Mouse (Mus musculus) lung, postnatal 0 days (tissue): ENCODE data around the gene Top2a.

Source experiments
- CTCF ChIP-seq: IDR thresholded peaks from 2 replicates; pipeline ENCODE4 v1.5.1; 2016; ENCODE audit warnings: antibody characterized with exemption, mild to moderate bottlenecking
- EP300 ChIP-seq: IDR thresholded peaks from 2 replicates; pipeline ENCODE4 v1.6.1; 2016; ENCODE audit warnings: antibody characterized with exemption, mild to moderate bottlenecking, control low read depth

GRCm38 (mm10) chr11:99042834-99043431 is 18.9 kb upstream of the Top2a start:
- peak; percentile 79 for TF ChIP-seq EP300
- TF ChIP-seq CTCF = no peak
